Mouse (Mus musculus) left cerebral cortex, adult 8-10 months (tissue): Measurements from ENCODE around the gene Dock9. TPM values are rescaled to one million over a fixed set of nuclear protein-coding genes. Genes with fewer than 3 reads are reported as not detected.
"Not testable (repeated sequence)": the region's sequence is repeated elsewhere in the genome, so short reads cannot be mapped to it uniquely, and the experiment has no call there.

Experiments used
- DNase-seq, 2 experiments: peaks; one replicate each; pipeline ENCODE4 v3.0.0; 2022; ENCODE audit warnings: low spot score in 2 of 2
- total RNA-seq, 4 experiments: library from RNA; stranded (reverse); gene quantifications; 2 replicates each; pipeline ENCODE4 v1.2.4; 2022

Gene Dock9
- total RNA-seq, 4 experiments from 2014 or later, result 80.7 to 83.1 (median 81.8) TPM

DNA sequence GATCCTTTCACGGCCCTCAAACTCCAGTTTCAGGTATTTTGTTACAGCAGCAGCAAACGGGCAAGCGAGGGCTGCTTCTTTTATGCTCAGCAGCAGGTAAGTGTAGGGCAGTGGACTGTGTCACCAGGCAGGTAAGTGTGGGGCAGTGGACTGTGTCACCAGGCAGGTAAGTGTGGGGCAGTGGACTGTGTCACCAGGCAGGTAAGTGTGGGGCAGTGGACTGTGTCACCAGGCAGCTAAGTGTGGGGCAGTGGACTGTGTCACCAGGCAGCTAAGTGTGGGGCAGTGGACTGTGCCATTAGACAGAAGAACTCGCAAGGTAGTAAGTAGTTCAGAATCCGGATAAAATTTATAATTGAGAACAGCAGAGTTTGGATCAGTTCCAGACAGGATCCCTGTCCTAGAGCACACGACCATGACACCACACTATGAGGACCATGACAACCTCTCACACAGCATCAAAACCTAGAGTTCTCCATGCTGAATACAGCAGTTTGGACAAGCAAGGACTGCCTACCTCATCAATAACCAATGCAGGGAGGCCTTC, 173.6 kb downstream of the Dock9 start:
- not testable (repeated sequence) for DNase-seq

DNA sequence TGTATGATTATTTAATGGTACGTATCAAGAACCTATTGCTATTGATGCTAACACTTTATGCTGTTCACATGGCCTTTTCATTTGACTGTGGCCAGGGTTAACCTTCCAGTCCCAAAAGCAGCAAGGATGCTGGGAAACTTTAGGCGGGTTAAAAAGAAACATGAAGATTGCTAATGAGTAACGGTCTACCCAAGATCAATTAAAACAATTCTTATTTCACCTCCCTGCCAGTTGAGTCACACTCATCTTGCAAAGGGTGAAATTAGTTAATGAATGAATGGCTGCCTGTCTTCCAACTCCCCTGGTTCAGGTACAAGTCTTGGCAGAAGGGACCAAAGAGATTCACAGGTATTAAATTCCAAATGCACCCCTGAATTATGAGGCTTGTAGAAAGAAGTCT, 175.8 kb downstream of the Dock9 start:
- no peak for DNase-seq

DNA sequence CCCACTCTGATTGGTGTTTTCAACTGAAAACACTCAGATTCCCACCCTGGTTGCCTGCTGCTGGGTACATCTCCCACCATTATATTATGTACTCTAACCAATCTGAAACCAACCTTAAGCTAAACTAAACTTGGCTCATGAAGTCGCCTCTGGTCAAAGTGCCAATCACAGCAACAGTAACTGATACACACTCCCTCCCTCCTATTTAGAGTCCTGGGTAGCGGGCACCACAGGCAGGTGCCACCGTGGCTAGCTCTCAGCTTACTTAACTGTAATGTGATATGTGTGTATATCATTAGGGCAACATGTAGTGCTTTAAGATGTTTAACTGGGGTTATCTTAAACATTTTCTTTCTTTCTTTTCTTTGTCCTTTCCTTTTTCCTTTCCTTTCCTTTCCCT, 177.1 kb downstream of the Dock9 start:
- DNase-seq, result no peak

DNA sequence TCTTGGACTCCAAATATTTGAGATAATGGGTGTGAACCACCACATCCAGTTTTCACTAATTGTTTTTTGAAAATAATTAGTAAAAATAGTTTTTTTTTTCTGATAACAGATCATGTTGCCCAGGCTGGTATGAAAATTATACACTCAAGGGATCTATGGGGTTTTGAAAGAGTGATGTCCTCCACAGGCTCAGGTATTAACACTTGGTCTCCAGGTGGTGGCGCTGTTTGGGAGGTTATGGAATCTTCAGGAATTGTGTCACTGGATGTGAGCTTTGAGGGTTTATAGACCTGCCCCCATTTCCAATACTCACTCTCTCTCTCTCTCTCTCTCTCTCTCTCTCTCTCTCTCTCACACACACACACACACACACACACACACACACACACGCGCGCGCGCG, 177.5 kb downstream of the Dock9 start:
- DNase-seq, result no peak

DNA sequence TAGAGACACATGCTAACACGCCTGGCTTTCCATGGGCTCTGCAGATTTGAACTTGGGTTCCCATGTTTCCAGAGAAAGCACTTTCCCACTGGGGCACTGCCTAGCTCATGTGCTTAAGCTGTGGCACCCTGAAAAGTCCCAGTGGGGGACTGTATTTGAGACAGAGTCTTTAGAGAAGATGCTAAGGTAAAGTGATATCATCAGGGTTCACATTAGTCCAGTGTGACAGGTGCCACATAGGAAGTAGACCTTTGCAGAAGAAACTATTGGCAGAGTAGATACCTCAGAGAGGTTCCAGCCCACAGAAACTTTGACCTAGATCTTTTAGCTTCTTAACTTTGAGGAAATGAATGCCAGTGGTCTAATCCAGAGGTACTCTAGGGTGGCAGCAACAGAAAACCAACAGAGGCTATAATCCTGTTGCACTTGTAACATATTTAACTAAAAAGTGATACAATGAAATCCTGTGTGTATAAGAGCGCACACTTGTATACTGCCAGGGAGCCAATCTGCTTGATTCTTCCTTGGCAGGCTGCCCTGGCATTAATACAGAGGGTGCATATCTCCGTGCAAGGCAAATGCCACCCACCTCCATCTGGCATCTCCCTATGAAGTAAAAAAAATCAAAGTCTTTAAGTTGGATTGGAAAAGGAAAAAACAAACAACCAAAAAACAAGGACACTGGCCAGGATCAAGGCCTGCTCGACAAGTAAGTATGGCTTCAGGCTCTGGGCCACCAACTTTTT, 179.8 kb downstream of the Dock9 start:
- peak in 1 of 2 experiments; percentile 90 for DNase-seq

DNA sequence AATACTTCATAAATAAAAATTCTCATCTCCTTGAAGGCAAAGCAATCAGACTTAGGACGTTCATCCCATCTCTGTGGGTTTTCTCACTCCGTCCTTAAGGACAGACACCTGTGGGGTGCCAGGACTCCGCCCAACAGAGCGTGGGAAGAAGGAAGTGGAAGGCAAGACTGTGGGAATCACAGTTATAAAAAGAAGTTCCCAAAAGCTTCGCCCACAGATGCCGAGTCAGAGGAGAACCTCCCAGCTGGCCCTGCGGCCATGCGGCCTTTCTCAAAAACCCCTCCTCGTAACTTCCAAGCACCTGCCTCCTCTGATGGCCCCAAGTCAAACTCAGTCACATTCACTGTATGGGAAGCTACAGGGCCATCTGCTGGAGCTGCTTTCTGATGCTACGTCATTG, 182.2 kb downstream of the Dock9 start:
- DNase-seq, result peak in 1 of 2 experiments; percentile 75

DNA sequence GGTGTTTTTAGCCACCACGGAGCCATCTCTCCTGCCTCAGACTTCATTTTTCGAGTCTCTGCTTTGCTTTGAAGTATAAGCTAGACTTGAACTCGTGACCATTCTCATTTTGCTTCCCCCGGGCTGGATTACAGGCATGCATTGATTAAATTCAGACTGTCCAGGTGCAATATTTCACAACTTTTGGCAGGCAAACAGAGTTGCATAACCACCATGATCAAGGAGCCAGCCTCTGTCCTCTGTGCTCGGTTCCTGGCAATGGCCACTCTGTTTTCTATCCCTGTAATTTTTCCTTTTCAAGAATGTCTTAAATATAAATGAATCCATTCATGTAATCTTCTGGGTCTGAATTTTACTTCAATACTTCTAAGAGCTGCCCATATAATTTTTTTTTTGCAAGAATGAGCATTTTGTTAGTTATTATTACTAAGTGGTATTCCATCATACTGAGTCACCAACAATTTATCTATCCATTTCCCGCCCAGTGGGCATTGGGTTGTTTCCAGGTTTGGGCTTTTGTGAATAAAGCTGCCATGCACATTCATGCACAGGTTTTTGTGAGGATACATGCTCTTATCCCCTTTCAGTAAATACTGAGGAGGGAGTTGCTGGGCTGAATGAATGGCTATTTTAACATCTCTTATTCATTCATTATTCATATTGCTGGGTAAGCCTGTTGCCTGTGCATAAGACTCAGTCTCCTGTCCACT, 183.0 kb downstream of the Dock9 start:
- DNase-seq, result no peak

DNA sequence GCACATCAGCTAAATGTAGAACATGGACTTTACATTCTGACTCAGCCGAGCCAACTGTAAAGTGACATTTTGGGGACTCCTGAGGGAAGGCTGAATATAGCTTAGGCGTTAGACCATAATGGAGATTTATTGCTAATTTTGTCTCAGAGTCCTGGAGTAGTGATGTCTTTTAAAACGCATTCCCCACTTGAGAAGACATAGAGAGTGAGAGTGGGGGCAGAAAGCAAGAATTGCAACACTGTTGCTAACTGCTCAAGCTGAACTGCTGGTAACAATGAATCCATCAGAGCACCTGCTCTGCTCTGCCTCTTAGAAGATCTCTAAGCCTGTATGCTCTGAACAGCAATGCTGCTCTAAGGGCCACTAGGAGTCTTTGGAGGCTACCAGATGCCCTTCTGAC, 184.1 kb downstream of the Dock9 start:
- DNase-seq, result no peak

DNA sequence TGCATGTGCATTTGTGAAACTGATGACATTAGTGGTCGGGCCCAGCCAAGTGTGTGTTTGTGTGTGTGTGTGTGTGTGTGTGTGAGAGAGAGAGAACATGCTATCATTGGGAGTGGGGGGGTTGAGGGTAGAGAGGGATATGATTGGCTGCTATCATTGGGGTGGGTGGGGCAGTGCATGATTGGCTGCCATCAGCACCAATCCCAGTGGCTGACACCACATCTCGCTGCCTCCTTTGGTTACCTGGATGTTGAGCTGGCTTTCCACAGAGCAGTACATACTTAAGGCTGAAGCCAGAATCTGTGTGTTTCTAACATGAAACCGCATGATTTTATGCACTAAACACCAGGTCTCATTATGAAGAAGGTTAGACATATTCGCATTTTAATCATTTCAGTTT, 184.7 kb downstream of the Dock9 start:
- DNase-seq, result no peak

DNA sequence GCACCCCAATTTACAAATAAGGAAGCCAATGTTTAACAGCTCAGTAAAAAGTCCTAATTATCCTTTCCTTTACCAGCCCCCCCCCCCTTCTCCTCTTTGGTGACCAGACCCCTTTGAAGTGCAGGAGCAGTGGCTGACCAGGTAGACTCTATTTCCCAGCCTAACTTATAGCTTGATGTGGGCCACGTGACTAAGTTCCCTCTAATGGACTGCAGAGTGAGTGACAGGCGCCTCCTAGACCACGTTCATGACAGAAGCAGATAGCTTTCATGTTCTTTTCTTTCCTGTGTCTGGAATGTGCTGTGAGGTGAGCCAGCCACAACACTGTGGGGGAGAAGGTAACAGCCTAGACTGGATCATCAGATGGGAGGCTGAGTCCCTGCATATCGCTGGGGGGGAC, 186.1 kb downstream of the Dock9 start:
- DNase-seq, result no peak

DNA sequence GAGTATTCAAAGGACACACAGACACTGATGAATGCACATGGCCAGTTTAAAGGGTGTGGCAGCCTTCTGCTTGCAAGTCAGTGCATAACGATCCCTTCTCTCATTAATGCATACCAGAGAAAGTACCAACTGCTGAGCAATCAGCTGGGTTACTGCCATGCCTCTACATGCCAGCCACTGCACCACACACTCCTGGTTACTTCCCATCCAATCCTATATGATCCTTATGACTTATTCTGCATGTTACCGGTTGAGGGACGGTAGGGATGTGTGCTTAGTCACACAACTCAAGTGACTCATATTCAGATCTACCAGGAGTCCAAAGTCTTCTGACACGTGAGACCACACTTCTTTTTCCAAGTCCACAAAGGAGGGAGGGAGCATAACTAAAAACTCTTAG, 186.5 kb downstream of the Dock9 start:
- DNase-seq, result no peak

DNA sequence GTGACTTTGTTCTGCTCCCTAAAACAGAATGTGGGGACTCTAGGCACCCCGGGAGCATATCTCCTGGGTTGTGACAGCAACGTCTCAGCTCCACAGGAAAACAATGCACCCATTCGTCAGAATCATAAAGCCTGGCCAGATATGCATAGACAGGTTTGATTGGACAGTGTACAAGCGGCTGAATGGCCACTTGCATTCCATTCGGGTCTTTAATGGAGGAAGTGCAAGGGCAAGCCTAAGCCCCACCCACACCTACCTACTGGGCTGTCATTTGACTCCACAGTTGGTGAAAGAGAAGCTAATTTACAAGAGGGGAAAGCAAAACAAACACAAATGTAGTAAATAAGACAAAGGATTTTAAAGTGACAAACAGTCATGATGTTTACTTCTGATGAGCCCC, 189.1 kb downstream of the Dock9 start:
- DNase-seq, result no peak

DNA sequence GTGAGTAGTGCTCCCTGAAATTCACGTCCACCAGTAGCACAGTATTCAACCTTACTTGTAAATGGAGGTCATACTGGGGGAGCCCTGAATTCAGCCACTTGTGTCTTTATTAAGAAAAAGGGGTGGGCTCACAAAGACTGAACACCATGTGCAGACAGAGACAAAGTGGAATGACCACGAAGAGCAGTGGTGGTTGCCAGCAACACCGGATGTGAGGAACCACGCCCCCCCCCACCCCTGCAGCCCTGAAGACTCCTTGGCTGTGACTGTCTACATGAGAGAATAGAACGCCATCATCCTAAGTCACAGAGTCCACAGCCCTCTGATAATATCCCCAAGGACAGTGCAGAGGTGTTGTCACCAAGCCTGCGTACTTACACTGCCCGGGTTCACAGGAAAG, 191.2 kb downstream of the Dock9 start:
- no peak for DNase-seq

DNA sequence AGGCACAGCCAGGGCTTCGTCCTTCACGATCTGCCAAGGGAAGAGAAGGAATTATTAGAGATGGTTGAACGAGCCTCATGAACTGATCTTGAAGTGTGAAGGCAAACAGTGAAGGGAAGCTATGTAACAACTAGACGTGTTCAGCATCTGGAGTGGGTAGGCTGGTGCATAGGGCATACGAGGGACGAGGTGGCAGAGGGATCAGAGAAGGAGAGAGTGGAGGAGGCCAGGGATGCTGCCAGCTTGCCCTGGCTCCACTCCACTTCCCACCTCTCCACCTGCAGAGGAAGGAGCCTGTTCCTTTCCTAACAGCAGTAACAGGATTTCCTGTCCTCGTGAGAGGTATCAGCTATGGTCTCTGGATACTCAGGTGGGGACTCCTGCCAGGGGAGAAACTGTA, 192.4 kb downstream of the Dock9 start:
- DNase-seq, result no peak

DNA sequence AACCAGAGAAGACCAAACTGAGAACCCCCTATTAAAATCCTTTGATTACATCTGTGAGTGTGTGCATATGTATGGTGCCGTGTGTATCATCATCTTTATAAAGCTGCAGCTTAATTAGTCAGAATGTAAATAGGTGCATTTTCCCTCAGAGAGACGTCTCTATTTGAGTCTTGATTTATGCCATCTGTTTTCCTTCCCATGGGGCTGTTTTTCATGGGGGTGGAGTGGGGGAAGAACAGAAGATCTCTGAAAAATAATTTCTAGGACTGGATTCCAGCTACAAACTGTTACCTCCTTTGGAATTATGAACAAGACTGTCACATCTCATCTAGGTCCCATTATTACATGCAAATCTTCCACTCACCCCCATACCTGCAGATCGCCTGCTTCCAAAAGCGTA, 193.1 kb downstream of the Dock9 start:
- DNase-seq, result no peak

DNA sequence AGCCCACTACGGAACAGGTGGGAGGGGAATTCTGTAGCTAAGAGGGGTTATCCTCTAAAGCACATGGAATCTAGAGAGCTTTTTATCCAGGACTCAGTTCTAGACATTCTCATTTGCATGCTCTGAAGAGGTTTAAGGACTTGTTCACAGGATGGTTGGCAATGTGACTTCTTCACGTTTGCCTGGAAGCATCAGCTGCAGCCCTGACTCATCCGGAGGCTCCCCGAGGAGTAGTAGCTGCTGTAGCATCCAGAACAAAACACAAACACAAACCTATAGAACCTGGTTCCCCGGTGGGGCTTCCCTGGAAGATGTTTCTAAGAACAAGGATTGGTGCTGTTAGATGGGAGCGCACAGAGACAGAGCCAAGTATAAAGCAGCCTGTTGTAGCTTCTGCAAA, 195.0 kb downstream of the Dock9 start:
- no peak for DNase-seq

DNA sequence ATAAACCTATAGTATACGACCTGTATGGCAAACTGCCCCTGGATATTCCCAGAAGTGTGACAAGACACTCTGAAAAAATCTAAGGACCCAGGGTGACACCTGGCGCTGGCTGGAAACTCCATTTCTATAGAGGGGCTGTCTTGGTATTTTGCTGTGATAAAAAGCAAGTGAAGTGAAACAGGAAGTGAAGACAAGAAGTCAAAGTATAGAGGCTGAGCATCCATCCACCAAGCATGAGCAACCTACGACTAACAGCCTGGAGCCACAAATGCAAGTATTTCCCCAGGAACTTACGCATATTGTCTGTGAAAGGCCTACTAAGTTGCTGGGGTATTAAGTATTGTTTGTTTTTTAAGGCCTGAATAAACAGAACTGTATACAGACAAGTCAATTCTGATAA, 197.1 kb downstream of the Dock9 start:
- DNase-seq, result no peak

DNA sequence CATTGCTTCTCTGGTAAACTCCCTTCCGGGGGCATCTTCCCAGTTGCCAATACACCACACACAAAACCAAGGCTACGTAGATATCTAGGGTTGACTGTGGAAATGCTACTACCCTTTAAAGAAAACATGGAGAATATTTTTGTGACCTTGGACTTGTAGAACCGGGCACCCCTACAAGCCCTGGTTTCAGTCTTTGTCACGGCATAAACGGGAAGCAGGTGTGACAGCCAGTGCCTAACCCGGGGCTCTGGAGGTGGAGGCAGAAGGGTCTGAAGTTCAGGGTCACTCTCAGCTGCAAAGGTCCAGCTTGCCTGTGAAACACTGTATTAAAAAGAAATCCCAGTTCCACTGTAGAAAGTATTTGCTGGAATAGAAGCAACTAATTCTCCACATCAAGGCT, 200.6 kb downstream of the Dock9 start:
- DNase-seq, result no peak

DNA sequence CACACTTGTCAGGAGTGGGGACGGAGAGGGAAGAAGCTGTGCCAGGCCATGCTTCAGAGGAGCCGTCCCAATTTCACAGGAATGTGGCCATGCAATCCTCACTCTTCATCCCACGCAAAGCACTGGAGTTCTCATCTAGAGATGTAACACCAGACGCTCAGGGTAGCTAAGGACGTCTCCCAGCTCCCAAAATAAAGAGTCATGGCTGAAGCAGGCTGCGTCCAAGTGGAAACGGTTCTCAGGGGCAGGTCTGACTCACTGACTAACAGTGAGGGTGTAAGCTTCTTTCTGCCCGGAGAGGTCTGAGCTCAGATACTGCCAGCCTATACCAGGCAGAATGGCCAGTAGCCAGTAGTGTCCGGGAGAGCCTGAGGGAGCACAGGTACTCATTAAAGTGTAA, 201.0 kb downstream of the Dock9 start:
- DNase-seq, result peak in 1 of 2 experiments; percentile 65

DNA sequence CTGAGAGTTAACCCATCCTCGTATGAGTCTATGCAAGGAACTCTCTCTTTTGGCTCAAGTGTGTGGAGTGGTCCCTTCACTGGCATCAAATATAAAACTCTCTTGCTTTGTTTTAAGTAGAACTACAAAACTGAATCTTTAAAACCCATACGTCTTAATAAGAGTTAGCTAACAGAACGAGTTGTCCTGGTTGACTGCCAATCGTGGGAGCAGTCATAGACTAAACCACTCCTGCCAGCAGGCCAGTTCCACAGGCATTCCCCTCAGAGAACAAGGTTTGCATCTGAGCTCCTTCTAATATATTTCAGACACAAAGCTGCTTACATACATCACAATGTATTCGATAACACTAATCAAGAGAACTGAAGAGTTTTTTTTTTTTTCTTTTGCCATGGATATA, 203.0 kb downstream of the Dock9 start:
- no peak for DNase-seq

DNA sequence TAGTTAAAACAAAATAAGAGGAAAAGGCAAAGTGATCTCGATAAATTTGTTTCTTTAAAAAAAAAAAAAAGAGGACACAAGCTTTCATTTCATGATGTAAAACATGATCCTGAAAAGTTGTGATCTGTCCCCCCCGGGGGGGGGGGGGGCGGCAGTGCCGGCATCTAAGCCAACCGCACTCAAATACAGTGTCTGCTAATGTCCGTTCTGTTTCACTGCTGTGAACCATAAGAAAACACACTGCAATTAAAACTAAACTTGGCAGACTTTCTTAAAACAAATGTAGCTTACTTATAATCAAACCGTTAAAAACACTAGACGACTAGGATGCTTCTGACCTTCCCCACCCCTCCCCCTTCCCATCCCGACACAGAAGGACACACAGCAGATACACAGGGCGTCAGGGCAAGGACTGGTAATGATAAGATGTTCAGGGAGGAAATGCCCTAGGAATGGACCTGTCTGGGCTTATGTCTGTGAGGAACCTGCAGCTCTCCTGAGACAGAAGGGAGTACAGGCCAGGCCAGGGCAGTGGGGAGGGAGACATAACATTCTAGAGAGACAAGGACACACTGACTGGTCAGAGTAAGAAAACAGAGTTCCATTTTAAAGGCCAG, 204.2 kb downstream of the Dock9 start:
- no peak for DNase-seq

DNA sequence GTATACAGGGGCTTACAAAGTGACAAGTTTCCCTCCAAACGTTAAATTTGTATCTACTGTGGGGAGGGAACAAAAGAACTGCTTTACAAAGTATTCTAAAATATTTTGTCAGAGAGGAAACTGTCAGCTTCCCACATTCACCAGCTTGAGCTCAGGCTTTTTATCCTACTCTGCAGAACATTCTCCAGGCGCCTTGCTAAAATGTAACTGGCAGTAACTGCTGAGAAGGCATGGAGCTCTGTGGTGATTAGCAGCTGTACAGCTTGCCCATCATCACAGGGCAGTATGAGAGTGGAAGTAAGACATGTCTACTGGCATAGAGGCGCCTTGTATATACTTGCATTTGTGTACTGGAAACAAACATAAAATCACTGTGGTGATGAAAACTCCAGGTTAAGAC, 204.7 kb downstream of the Dock9 start:
- no peak for DNase-seq
